Mouse (Mus musculus): ENCODE measurements around the gene Klhdc10.
"Not testable (repeated sequence)": the region's sequence is repeated elsewhere in the genome, so short reads cannot be mapped to it uniquely, and the experiment has no call there.

Klhdc10 gene

GRCm38 (mm10) chr6:30401308-30402015 lies at the start of gene Klhdc10:
Gene Klhdc10, plus strand, starts transcription at chr6:30401868.
- peak; percentile 98 for DNase-seq (ENCODE audit: low spot score)

- no peak for DNase-seq (ENCODE audit: low spot score)
These were observed 48.9 kb upstream of the Klhdc10 start for GRCm38 (mm10) chr6:30352762-30353161.

- no peak for DNase-seq (ENCODE audit: low spot score)
These were observed 48.0 kb upstream of the Klhdc10 start for GRCm38 (mm10) chr6:30353661-30354060.

DNA sequence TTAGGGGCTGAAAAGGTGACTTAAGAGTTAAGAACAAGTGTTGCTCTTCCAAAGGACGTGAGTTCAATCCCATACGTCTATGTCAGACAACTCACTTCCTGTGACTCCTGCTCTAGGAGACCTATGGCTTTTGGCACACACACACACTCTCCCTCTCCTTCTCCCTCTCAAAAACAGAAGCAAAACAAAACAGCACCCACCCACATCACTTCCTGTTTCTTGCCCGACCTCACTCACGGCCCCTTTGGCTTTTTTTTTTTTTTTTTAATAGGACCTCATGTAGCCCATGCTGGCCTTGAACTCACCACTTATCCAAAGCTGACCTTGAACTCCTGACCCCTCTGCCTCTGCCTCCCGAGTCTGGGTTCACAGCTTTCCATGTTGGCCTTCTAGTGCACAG lies 46.9 kb upstream of the Klhdc10 start:
- no peak for DNase-seq (ENCODE audit: low spot score)

GRCm38 (mm10) chr6:30355701-30356100 lies 46.0 kb upstream of the Klhdc10 start:
- no peak for DNase-seq (ENCODE audit: low spot score)

DNA sequence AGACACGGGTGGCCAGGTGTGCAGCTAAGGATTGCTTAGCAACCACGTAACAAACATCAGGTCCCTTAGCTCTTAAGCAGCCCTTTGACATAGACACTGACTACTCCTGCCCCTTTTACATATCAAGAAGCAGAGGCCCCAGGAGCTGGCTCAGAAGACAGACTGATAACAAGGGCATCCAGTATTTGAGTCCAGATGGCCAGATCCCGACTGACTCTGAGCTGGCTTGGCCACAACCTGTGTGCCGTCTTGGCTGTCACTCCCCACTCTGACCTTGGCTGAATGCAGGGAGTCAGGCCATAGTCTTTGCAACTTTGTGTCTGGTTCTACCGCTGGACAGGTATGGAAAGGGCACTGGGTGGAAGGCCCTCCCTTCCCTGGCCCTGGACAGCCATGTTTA lies 45.5 kb upstream of the Klhdc10 start:
- DNase-seq (ENCODE audit: low spot score), result no peak

DNA sequence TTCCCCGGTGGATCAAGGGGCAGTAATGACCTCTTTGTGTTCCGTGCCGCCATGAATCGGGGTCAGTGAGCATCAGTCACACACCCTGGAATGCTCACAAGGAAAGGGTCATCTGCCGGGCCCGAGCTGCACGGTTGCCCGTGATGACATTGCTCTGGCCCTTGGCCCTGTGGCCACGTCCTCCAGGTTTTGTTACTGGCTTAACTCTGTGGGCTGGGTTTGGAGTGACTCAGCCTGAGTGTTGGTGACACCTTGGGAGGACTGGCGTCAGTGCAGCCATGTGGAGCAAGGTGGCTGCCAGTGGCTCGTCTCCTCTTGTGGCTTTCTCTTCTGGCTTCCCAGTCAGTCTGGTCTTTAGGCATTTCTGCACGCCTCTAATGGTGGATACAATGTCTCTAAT lies 45.0 kb upstream of the Klhdc10 start:
- DNase-seq (ENCODE audit: low spot score), result no peak

- DNase-seq (ENCODE audit: low spot score), result no peak
These were observed 44.0 kb upstream of the Klhdc10 start for GRCm38 (mm10) chr6:30357561-30358177.

DNA sequence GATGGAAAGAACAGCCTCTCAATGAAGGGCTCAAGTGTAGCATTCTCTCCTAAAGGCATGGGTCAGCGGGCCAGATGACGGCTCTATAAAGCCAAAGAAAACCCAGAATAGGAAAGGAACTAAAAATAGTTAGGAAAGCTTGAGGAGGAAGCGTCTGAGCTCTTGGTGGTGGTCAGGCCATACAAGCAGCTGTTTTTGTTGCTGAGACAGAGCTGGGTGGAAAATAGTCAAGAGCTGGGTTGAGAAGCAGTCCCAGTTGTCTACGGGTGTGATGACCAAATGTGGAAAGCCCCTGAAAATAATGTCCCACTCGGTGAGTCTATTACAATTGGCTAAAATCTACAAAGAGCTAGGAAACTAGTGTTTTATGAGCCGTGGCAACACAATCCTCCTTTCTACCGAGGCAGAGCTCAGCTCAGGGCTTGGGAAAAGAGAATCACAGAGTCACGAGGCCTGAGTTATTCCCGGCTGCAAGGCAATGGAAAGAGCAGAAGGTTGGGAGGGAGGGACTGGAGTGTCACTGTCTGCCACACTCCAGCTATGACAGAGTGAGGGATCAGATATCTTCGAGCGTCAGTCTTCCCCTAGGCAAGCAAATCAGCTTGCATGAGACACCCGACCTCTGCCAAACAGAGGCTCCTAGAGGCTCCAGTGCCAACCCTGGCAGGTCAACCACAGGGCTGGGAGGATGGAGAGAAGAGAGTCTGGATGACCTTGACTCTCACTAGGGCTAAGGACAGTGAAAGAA lies 41.7 kb upstream of the Klhdc10 start:
- no peak for DNase-seq (ENCODE audit: low spot score)

DNA sequence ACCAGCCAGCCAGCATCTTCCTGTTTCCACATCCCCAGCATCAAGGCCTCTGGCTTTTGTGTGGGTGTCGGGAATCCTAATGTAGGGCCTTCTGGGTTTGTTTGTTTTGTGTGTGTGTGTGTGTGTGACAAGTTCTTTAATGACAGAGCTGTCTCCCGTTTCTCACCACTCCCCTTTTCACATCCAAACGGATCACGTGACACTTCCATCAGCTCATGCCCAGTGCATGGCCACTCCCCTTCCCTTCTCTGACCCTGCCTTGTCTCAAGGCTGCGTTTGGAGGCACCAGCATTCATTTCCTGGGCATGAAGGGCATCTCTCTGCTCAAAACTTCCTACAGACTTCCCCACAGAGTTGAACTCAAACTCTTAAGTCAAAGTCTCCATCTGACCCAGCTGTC lies 37.9 kb upstream of the Klhdc10 start:
- no peak for DNase-seq (ENCODE audit: low spot score)

DNA sequence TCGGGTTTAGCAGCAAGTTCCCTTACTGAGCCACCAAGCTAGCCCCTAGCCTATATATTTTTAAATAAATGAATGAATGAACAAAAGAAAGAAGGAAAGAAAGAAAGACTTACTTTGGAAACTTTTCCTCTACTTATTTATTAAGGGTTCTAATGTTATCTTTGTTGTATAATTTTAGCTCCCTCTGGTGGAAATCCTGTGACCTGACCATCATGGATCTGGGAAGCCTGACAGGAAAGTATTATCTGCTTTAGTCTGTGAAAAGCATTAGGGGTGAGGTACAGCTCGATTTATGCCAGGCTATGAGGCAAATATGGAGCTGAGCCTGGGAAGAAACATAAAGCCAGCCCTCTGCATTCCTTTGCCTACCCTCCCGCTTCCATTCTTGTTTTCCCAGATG lies 32.4 kb upstream of the Klhdc10 start:
- no peak for DNase-seq (ENCODE audit: low spot score)

DNA sequence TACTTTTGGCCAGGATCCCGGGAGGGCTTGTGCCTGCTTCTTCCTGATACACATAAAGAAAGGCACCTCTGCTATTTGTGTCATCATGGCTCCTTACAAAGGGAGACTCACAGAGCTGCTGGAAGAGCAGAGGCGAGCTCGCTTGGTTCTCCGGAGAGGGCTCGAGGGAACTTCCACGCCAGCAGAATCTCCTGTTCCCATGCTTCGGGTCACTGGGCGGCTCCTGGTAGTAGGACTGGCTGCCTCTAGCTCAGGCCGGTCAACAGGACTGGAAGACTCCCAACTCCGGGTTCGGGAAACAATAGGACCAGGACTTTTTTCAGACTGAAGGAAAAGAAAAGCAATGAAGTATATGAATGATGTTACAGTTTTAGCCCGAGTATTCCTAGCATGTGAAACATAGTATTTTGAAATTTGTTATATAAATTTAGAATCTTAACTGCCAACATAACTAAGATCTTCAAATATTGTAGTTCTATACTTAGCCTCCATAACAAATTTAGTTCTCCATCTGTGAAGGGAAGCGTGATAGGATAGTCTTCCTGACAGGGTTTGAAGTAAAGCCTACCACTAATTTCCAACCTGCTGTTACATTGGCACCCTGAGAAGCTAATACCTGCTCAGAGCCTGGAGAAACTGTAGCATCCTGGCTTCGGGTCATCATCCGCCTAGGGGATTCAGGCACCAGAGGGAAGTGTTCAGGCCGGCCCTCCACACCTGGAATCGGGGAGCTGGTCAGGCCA lies 28.9 kb upstream of the Klhdc10 start:
- DNase-seq (ENCODE audit: low spot score), result no peak

DNA sequence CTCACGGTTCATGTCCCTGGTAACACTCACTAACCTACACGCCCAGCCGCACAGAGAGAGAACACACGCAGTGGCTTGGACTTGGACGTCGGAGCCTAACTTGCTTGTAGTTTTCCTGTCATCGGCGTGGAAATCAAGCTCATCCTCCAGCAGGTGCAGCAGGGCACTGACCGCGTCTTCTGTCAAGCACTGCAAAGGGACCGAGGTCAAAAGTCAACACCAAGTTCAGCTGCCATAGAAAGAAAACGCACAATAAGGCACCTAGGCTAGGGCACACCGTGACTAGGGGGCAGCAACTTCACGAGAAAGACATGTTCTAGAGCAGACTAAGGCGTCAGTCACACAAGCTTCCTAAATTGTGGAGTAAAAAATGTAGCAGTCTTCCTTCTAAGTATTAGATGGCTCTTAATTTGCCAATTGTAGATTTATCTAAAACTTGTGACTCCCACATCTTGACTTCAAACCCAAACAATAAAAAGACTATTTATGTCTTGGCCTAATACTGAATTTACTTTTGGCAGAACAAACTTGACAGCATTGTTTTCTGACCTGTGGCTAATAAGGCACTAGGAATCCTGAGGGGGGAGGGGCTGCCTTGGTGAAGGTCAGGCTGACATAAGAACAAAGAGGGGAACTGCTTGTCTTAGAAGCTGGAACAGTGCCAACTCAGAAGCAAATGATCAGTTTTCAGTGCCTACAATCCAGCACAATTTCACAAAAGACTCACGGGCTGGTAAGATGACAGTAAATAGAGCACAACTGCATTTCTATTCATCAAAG lies 26.7 kb upstream of the Klhdc10 start:
- DNase-seq (ENCODE audit: low spot score), result no peak

DNA sequence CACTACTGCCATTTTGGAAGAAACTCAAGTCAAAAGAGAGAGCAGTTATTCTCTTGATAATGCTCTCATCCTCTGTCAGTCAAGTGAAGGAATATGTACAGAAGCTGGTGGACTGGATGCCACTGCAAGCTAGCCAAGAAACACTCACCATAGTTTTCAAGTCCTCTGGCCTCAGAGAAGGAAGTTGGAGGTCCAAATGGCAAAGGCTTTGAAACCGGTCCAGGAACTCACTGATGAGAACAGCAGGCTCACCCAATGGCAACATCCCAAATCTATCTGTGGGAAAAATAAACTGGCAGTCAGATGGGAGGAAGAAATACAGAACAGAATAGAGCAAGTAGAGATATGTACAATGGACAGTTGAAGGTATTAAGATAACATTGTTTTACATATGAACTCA lies 25.9 kb upstream of the Klhdc10 start:
- DNase-seq (ENCODE audit: low spot score), result no peak

GRCm38 (mm10) chr6:30381116-30381515 lies 20.6 kb upstream of the Klhdc10 start:
- DNase-seq (ENCODE audit: low spot score), result no peak

DNA sequence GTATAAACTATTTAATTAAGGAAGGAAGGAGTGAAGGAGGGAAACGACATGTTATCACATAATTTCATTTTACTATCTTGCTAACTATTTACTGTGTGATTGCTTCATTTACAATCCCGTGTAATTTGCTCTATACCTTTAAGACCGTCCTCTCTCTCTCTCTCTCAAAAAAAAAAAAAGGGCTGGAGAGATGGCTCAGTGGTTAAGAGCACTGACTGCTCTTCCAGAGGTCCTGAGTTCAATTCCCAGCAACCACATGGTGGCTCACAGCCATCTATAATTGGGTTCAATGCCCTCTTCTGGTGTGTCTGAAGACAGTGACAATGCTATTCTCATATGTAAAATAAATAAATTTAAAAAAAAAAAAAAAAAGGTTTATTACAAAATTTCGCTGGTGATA lies 11.4 kb upstream of the Klhdc10 start:
- not testable (repeated sequence) for DNase-seq (ENCODE audit: low spot score)

DNA sequence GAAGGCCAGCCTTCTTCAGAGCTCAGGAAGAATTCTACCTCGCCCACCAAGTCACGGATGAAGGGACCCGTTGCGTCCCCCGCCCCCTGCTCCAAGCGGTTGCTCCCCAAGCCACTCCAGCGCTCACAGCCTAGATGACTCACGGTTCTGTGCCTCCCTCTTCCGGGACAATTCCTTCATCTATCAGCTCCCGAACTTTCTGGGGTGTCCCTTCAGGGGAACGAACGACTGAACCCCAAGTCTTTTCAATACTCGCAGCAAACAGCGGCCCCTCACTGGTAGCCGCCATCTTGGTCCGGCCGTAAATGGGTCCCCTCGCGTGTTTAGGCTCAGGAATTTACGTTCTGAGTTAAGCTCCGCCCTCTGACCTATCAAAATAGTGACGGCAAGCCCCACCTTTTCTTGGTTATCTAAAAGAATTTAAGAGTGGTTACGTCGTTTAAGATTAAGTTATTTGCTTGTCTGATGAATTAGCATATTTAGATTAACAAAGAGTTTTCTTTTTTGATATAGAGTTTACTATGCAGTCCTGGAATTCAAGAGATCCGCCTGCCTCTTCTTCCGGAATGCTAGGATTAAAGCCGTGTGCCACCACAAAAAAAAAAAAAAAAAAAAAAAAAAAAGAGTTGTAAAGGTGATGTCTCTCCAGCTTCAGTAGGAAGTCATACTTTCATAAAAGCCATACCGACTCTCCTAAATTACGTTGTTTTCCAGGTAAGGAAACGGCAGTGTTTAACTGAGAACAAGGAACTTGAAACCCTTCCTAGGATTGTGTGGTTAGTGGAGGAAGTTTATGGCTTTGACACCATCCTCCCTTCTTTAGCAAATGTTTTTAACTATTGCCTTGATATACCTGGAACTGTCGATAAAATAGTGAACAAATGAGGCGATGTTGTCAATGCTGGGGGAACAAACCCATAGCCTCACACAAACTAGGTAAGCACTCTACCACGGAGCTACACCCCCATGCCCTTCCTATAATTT lies 10.7 kb upstream of the Klhdc10 start, which contains the start of gene Zc3hc1:
TSS of gene Zc3hc1 (minus strand) at position 315 of the 984 bp plus-strand sequence.
- no peak for DNase-seq (ENCODE audit: low spot score)

DNA sequence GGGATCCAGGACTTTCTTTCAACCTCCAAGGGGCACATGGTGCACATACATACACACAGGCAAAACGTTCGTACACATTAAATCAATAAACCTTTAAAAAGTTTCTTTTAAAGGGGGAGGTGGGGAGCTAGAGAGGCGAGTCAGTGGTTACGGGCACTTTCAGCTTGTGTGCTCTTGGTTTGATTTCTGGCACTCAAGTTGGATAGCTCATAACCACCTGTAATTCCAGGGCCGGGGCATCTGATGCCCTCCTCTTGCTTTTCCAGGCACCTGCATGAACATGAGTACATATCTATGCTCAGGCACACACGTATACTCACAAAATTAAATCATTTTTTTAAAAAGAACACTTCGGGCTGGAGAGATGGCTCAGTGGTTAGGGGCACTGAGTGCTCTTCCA lies 9.7 kb upstream of the Klhdc10 start:
- DNase-seq (ENCODE audit: low spot score), result no peak

GRCm38 (mm10) chr6:30400146-30400545 lies 1.5 kb upstream of the Klhdc10 start:
- DNase-seq (ENCODE audit: low spot score), result no peak

- no peak for DNase-seq (ENCODE audit: low spot score)
These were observed 952 bp upstream of the Klhdc10 start for GRCm38 (mm10) chr6:30400716-30401115.
